In the genomic region with DNA sequence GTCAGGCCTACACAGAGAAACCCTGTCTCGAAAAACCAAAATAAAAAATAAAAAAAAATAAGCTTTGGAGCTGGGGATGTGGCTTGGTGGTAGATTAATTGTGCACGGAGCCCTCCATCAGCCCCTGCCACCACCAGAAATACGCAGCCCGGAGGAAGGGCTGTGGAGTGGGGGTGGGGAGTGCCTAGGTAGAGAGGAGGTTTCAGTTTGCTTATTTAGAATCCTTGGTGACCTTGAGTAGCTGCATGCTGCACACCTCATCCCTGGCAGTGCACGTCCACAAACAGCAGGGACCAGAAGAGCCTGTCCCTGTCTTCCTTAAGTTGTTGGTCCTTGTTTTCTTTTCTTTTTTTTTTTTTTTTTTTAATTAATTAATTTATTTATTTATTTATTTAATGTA, we compare ENCODE assay signal across 17 mouse cellular contexts. TPM values are rescaled to one million over a fixed set of nuclear protein-coding genes. Genes with fewer than 3 reads are reported as not detected.
"Had no signal": no experiment of that assay in that cellular context is flagged by ENCODE, and none has a peak within 500 bp of the region (broad histone marks: within the 10 kb centered on the region; RNA-seq: fewer than 3 reads in every experiment).

No protein-coding gene starts in this region.

- H3K27me3 ChIP-seq: liver, embryonic 15.5 days; lung, embryonic 15.5 days; megakaryocyte, embryonic 14.5 days; midbrain, embryonic 12.5 days; neural tube, embryonic 12.5 days had no signal

- H3K4me3 ChIP-seq: liver, embryonic 15.5 days; lung, embryonic 15.5 days; megakaryocyte, embryonic 14.5 days; midbrain, embryonic 12.5 days; neural tube, embryonic 12.5 days had no signal

- DNase-seq: liver, postnatal 0 days; lung, adult 2 months; lung, postnatal 14 days; lung, postnatal 36 days; midbrain, embryonic 14.5 days; right cerebral cortex, postnatal 14 days; spleen, adult 18-20 months; thymus, adult 18-20 months; thymus, postnatal 14 days; thymus, postnatal 36 days had no signal

- H3K9me3 ChIP-seq: liver, embryonic 15.5 days; lung, embryonic 15.5 days; megakaryocyte, embryonic 14.5 days; midbrain, embryonic 12.5 days; neural tube, embryonic 12.5 days had no signal

- H3K27ac ChIP-seq: liver, embryonic 15.5 days; lung, embryonic 15.5 days; macrophage had no signal

RNA-seq across cellular contexts. Expression of a gene that starts 46.5 kb away (rescaled TPM):
- total RNA-seq: monocyte, adult 5-6 weeks had no signal
